Mouse (Mus musculus) embryo, embryonic 9.5 days (tissue): ENCODE data around the gene Caln1.

Source experiments
- DNase-seq: peaks from one replicate; pipeline ENCODE4 v3.0.0-alpha.2; 2017; ENCODE audit errors: extremely low spot score

Gene Caln1

DNA sequence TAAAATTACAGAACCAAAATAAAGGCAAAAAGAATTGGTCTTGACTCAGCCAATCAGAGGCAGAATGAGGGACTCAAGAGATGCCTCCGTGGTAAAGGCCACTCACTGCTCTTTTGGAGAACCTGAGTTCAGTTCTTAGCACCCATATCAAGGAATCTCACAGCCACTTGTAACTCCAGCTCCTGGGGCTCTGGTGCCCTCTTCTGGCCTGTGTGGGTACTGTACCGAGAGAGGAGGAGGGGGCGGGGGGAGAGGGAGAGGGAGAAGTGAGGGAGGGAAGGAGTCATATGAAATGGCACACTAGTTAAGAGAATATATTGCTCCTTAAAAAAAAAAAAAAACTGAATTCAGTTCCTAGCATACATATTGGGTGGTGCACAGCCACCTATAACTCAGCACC, 442.7 kb downstream of the Caln1 start:
- no peak for DNase-seq

DNA sequence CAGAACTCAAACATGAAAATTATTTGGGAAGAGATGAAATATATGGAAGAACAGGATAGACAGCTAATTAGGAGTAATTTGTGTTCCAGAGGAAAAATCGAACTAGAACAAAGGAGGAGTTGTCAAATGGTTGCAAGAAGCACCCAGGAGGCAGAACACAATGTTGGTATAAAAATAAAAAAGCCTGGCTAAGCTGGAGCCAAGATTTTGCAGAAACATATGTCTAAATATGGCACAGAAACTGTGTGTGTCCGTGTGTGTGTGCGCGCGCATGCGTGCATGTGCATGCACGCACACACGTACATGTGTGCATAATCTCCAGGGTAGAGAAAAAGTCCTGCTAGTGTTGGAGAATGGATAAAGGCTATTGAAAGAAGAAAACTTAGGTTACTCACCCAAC, 443.3 kb downstream of the Caln1 start:
- DNase-seq = no peak

DNA sequence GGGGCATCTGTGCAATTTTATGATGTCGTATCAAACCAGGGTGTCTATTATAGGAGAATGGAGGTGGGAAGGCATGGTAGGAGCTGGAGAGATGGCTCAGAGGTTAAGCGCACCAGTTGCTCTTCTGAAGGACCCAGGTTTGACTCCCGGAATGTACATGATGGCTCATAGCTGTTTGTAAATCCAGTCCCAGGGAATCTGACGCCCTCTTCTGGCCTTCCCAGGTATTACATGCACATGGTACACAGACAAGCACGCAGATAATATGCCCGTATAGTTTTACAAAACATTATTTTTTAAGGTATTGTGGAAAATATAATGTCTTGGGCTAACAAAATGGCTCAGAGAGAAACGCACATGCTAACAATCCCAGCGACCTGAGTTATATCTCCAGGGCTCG, 443.8 kb downstream of the Caln1 start:
- DNase-seq = no peak

DNA sequence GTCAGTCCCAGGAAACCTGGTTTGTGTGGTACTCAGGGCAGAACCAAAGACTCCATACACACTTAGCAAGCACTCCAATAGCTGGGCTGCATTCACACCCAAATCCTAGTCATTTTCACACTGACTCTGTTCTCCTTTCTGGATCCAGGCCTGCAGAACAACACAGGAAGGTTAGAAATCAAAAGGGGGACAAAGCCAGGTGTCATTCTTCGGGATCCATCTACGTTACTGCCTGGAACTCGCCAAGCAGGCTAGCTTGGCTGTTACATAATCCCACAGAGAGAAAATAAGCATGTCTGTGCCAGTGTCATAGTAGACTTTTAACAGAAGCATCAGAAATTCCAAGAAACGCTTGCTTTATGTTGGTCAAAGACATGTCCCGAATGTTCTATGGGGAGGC, 446.1 kb downstream of the Caln1 start:
- no peak for DNase-seq

DNA sequence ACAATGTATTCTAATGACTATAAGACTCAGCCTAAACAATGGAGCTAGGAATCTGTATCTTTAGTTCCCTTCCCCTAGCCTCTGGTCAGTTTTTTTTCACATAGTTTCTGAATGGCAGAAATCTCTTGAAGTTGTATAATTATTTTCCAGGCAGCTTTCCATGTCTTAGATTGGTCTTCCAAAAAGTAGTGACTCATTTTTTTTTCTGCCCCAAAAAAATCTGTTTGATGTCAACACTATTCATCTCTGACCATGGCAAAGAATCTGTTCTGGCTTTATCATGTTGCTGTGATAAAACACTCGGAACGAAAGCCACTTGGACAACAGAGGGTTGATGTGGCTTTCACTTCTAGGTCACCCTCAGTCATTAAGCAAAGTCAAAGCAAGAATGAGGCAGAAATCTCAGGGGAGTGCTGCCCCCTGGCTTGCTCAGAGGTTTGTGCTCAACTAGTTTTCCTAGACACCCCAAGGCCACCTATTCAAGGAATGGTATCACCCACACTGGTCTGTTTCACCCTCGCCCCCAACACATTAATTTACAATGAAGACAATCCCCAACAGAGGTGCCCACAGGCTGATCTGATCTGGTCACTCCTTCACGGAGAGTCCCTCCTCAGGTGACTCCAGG, 450.9 kb downstream of the Caln1 start:
- no peak for DNase-seq

DNA sequence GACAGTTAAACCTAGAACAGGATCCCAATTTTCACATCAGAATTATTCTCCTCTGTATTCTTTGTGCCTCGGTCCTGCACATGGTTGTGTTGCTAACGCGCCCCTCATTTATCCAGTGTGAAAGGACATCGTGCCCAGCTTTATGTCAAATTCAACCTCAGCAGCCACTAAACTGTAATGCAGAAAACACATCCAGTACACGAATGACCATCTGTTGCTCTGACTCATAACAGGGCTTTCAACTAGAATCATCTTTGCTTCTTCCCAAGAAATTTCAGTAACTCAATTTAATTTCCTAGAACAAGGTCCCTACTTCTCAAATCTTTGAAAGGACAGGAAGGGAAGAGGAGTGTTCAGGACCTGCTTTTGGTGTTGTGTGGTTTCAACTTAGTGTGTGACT, 451.4 kb downstream of the Caln1 start:
- no peak for DNase-seq

DNA sequence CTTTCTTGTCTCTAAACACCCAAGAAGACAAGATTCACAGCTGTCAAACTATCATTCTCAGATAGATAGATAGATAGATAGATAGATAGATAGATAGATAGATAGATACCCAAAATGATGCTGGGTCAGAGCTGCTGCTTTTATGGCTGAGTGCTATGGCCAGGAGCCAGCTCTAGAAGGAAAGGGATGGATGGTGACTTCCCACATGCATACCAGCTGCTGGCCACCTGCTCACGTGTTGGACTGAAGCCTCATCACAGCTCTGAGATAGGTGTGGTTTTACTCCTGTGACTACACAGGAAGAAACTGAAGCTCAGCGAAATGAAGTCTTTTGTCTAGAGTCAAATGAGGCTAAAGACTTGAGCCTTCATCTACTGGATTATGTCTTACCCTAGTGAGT, 456.5 kb downstream of the Caln1 start:
- no peak for DNase-seq

DNA sequence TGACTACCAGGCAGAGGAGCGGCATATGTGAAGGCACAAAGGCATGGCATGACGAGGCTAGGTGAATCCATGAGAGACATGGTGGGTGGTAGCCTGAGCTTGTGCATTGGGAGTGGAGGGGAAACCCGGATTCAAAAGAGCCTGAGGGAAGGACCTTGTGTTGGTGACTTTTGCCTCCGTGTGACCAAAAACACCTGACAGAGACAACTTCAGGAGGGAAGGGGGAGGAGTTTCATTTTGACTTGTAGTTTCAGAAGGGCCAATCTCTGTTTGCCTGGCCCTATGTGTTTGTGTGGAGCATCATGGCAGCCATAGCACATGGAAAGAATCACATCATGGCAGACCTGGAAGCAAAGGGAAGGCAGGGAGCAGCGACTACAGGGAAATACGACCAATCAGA, 479.3 kb downstream of the Caln1 start:
- DNase-seq = no peak

DNA sequence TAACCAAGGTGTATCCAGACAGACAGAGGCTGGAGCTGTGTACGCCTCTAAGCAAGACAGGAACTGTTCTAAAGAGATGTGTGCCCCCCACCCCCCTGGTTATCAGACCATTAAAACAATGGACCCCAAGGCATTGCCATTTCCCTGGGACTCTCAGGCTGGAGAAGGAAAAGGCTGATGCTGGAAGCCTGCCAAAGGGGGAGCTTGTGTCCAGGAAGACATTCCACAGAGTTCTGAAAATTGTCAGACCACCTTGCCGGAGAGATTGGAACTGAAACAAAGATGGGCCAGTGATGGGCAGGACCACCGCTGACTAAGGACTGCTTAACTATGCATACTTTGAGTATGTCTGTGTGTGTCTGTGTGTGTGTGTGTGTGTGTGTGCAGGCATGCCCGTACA, 480.4 kb downstream of the Caln1 start:
- DNase-seq = no peak

DNA sequence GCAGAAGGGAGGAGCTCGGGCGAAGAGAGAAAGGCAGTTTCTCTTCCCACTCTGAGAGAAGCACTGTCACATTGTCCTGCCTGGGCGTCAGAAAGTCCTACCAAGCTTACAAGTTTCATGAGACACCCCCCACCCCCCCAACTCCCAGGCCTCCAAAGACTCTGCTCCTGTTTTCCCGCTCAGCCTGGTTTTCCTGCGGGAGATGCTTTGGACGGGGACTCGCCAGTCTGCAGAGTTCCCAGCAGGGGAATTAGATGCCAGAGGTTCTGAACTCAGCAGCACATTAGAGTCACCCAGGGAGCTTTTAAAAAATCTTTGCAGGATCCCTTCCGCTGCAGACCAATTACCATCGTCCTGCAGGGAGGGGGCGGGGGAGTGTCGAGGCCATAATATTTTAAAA, 482.9 kb downstream of the Caln1 start:
- peak; percentile 24 for DNase-seq

DNA sequence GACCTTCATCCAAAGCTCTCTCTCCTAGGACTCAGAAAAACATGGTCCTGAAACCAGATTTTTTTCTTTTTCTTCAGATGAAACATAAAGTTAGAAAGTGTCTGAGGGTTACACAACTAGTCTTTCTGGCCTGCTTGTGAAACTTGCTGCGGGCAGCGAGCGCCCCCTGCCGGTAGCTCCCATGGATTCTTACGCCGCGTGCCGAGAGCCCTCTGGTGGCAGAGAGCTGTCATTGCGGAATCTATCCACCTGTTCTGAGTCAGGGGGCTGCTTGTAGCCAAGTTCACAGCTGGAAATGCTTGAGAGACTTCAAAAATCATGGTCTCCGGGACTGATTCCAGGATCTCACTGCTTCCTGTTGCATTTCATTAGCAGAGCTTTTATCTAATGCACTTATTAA, 484.1 kb downstream of the Caln1 start:
- DNase-seq = peak; percentile 89

DNA sequence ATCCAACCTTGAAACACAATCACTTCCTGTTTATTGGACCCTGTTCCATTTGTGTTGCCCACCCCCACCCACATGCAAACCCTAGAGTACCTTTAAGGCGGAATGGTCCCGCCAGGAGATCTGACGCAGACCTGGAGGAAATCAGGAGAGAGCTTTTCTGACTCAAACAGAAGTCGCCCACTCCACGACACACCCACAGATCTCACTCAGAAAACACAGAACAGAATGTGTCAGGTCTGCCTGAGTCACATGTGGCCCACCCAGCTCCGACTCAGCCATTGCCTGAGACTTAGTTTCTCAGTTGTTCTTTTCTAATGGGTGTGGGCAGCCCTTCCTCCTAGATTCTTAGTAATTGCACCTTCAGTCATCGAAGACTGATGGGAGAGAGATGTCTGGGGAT, 485.2 kb downstream of the Caln1 start:
- no peak for DNase-seq

DNA sequence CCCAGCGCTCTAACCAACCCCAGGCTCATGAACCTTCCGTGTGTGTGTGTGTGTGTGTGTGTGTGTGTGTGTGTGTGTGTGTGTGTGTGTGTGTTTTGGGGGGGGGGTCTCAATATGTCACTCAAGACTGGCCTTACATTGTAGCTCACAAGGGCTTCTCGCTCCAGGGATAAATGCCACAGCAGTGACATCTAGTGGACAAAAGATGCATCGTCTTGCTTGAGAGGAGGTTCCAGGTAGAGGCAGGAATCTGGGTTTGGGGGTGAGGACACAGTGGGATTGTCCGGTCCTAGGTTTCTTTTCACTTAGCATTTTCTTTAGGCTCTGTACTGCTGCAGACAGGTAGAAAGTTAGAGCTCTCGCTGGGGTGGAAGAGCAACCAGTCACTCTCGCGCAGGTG, 488.9 kb downstream of the Caln1 start:
- DNase-seq = peak; percentile 71

DNA sequence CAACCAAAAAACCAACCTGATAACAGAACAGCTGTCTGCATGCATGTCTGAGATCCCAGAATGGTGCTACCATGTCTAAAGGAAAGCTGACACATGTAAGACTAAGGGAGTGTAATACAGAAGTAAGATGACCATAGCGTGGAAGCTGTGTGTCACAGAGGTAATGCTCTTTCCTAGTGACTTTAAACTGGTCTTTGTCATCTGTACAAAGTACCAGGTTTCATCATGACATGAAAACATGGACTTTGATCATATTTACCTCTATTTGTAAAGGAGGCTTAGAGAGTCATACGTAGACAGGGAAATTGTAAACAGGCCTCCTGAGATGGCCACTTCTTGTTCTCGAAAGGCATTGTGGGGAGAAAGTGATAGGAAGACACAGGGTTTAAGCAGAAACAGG, 489.5 kb downstream of the Caln1 start:
- DNase-seq = no peak

DNA sequence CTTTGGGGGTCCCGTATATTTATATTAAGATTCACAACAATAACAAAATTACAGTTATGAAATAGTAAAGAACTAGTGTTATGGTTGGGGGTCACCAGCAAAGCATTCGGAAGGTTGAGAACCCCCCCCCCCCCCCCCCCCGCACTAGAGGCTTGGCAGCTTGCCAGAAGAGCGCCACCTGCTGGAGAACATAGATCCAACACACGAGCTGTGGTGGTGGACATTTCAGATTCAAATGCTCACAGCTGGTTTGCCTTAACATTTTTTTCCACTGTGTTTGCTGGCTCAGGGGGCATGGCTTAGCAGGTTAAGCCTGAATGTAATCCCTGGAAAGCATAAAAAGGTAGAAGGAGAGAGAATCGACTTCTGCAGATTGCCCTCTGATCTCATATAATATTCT, 490.5 kb downstream of the Caln1 start:
- no peak for DNase-seq

DNA sequence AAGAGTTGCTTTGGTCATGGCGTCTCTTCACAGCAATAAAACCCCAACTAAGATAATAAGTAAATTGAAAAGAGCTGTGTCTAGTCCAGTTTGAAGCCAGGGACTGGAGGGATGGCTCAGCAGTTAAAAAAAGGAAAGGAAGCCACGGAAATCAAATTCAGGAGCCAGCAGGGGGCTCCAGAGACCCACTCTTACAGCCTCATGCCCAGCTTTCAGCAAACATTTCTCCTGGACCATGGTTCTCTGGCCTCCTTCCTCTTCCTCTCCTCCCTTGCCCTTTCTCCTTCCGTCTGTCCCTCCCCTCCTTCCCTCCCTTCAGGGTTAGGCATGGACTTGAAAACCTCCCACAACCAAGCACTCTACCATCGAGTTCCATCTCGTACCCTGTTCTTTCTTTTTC, 493.0 kb downstream of the Caln1 start:
- peak; percentile 21 for DNase-seq

DNA sequence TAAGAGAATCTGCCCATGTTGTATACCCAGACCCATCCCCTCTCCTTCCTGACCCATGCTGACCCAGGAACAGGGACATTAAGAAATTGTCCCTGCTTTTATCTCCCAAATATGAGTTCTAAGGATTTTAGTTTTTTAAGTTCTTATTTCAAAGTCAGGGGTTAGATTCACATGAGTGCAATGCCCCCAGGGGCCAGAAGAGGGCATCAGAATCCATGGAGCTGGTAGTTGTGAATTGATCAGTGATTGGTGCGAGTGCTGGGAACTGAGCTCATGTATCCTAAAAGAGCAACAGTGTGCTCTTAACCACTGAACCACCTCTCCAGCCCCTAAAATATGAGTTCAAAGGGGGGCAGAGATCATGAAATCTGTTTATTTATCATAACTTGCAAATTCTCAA, 500.6 kb downstream of the Caln1 start:
- no peak for DNase-seq

DNA sequence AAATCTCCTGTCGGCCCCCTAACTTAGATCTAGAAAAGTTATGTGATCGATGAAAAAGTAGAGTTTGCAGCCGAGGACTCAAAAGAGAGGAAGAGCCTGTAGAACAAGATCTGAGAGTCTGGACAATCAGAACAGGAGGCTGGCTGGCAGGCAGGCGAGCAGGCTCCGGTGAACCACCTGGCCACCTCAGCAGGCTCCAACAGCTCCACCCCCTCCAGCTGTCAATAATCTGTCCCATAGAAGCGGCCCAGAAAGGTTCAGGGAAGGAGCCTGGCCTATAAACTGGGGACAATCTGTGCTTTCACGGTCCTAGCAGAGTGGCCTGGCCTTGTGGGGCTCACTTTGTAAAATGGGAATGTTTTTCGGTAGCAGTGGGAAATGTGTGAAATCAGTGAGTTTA, 501.8 kb downstream of the Caln1 start:
- no peak for DNase-seq

DNA sequence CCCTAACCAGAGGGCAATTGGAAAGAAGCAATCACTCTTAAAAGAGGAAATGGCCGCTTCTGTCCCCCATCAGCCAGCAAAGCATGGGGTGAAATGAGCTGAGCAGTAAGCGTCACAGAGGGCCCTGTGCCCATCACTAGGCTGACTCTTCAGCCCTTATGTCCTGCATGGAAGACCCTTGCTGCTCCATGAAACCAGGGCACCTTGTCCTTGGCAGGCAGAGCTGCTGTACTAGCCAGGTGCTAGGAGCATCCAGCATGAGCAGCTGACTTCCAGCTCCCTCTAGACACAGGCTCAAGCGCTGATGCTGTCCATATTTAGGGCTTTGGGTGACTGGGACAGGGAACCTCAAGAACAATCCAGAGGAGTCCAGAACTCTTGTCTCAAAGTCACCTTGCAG, 506.1 kb downstream of the Caln1 start:
- no peak for DNase-seq

DNA sequence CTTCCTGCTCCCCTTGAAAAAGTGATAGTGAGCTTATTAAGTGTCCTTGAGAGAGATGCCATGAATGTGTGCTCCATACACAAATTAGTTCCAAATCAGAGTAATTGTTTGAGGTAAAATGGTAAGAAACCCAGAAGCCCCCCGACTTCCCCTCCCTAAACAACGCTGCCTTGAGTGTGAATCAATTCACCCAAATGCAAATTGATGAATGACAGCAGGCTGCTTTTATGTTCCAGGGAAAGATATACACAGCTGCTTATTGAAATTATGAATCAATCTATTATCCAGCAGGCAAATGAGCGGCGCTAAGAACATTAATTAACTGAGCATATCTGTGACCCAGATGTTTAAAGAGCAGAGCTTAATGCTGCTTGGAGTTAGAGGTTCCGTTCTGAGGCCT, 511.1 kb downstream of the Caln1 start:
- DNase-seq = no peak

DNA sequence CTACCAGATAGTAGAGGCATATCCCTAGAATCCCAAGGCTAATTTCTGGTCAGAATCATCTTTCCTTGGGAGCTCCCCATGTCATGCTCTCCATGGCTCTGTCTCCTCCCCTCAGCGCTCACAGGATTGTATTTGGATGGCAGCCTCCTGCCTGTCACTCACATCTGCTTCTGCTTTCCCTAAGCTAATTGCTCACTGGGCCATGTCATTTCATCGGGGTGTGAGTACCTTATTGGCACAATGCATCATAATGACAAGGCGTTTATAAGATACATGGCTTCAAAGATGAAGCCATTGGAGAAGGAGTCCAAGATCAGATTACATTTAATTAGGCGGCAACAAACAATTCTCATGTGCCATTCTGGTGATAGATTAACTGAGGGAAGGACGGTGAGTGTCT, 522.5 kb downstream of the Caln1 start:
- no peak for DNase-seq

DNA sequence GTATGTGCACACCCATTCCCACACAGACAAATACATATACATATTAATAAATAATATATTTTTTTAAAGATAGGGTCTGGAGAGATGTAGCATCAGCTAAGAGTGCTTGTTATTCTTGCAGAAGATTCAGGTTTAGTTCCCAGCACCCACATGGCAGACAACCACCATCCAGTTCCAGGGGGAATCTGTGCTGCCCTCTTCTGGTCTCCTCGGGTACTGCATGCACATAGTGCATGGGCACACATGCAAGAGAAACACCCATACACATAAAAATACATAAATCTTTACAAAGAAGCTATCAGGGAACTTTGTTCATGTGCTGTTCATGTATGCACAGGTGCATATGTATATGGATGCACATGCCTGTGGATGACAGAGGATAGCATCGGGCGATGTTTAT, 526.7 kb downstream of the Caln1 start:
- no peak for DNase-seq
